Mouse (Mus musculus) stomach, embryonic 15.5 days (tissue): ENCODE data around the gene Slc25a42. TPM values are rescaled to one million over a fixed set of nuclear protein-coding genes. Genes with fewer than 3 reads are reported as not detected.

Experiments used
- ATAC-seq: fragments of 200-750 bp; cut with Nextera tagmentation; 2 replicates; pipeline ENCODE4 v1.8.0; 2017; ENCODE audit warnings: low read depth, moderate number of reproducible peaks, moderate TSS enrichment; ENCODE audit not compliant: insufficient read depth, low FRiP score
- H3K27ac ChIP-seq: fragments of 300-500 bp; sonication (generic); 2 replicates; pipeline ENCODE4 v1.5.1; 2015; ENCODE audit warnings: mild to moderate bottlenecking, inconsistent platforms
- H3K27me3 ChIP-seq: fragments of 300-500 bp; sonication (generic); replicated peaks from 2 replicates; pipeline ENCODE4 v1.6.1; 2015; ENCODE audit warnings: inconsistent platforms
- H3K36me3 ChIP-seq: fragments of 300-500 bp; sonication (generic); 2 replicates; pipeline ENCODE4 v1.6.1; 2015; ENCODE audit warnings: inconsistent platforms
- H3K4me1 ChIP-seq: fragments of 300-500 bp; sonication (generic); 2 replicates; pipeline ENCODE4 v1.6.1; 2015; ENCODE audit warnings: inconsistent platforms
- H3K4me2 ChIP-seq: fragments of 300-500 bp; sonication (generic); 2 replicates; pipeline ENCODE4 v1.6.1; 2015; ENCODE audit warnings: mild to moderate bottlenecking, inconsistent platforms
- H3K4me3 ChIP-seq: fragments of 300-500 bp; sonication (generic); replicated peaks from 2 replicates; pipeline ENCODE4 v1.5.1; 2015; ENCODE audit warnings: inconsistent platforms
- H3K9ac ChIP-seq: fragments of 300-500 bp; sonication (generic); 2 replicates; pipeline ENCODE4 v1.6.1; 2015; ENCODE audit warnings: inconsistent platforms
- H3K9me3 ChIP-seq: fragments of 300-500 bp; sonication (generic); 2 replicates; pipeline ENCODE4 v1.6.1; 2016; ENCODE audit warnings: inconsistent platforms
- WGBS: fragments of 180-500 bp; shearing (Covaris S2); methylation state at CpG from one replicate; pipeline ENCODE4 v1.1.7; 2015; 5-methylcytosine and 5-hydroxymethylcytosine counted together
- polyA plus RNA-seq: library from polyadenylated mRNA; unstranded; fragments of >200 nt; fragmentation: Nextera tagmentation; extraction: Ambion mirVana; gene quantifications from 2 replicates; pipeline ENCODE4 v1.2.1, GENCODE M21; 2015

The Slc25a42 gene
- polyA plus RNA-seq: 4.7 and 6.4 TPM in 2 replicates

GRCm38 (mm10) chr8:70212112-70213055 lies at the start of gene Slc25a42:
Gene Slc25a42, minus strand, starts transcription at chr8:70212305.
- Histone ChIP-seq H3K36me3 (no peaks in the 10 kb centered on the region), H3K9ac (peak within 1 kb of the TSS; percentile 47; the same call in 1 of the 2 replicates), H3K4me2 (peak within 1 kb of the TSS; percentile 99), H3K9me3 (no peaks in the 10 kb centered on the region), H3K4me1 (peaks cover 6% of the 10 kb centered on the region; the same call in 1 of the 2 replicates), H3K27me3 (no peaks in the 10 kb centered on the region), H3K27ac (peak within 1 kb of the TSS; percentile 60), H3K4me3 (peak within 1 kb of the TSS; percentile 71)
- WGBS: under 1% methylated on average over 63 of the region's 66 CpGs
- peak; percentile 97 for ATAC-seq

GRCm38 (mm10) chr8:70259043-70259442 lies 46.9 kb upstream of the Slc25a42 start:
- Histone ChIP-seq H3K4me3 (no peak overlapping the region), H3K4me2 (no peak overlapping the region), H3K9ac (no peak overlapping the region), H3K4me1 (no peaks in the 10 kb centered on the region), H3K27ac (no peak overlapping the region), H3K36me3 (peaks cover 78% of the 10 kb centered on the region), H3K9me3 (no peaks in the 10 kb centered on the region), H3K27me3 (no peaks in the 10 kb centered on the region)
- ATAC-seq: 0 out of 2 replicates have a peak, but pooled peaks have one; percentile 15
- 79% methylated on average over 2 of the region's 2 CpGs for WGBS

- Histone ChIP-seq H3K27me3 (no peaks in the 10 kb centered on the region), H3K27ac (no peak overlapping the region), H3K4me1 (no peaks in the 10 kb centered on the region), H3K9ac (no peak overlapping the region), H3K4me3 (no peak overlapping the region), H3K9me3 (no peaks in the 10 kb centered on the region), H3K4me2 (no peak overlapping the region), H3K36me3 (peaks cover 78% of the 10 kb centered on the region)
- no peak for ATAC-seq
- 90% methylated on average over 5 of the region's 5 CpGs for whole genome bisulfite sequencing
These were observed 46.5 kb upstream of the Slc25a42 start for GRCm38 (mm10) chr8:70258600-70258999.

GRCm38 (mm10) chr8:70257456-70257855 lies 45.4 kb upstream of the Slc25a42 start:
- Histone ChIP-seq H3K4me1 (no peaks in the 10 kb centered on the region), H3K36me3 (peaks cover 78% of the 10 kb centered on the region), H3K4me3 (no peak overlapping the region), H3K9me3 (no peaks in the 10 kb centered on the region), H3K27me3 (no peaks in the 10 kb centered on the region), H3K4me2 (no peak overlapping the region), H3K27ac (no peak overlapping the region), H3K9ac (no peak overlapping the region)
- no peak for ATAC-seq
- 80% methylated on average over 3 of the region's 3 CpGs for WGBS

- Histone ChIP-seq H3K27ac (no peak overlapping the region), H3K9me3 (no peaks in the 10 kb centered on the region), H3K4me3 (no peak overlapping the region), H3K4me1 (no peaks in the 10 kb centered on the region), H3K4me2 (no peak overlapping the region), H3K36me3 (peaks cover 76% of the 10 kb centered on the region), H3K9ac (no peak overlapping the region), H3K27me3 (no peaks in the 10 kb centered on the region)
- 76% methylated on average over 1 of the region's 1 CpGs for WGBS
- no peak for ATAC-seq
These were observed 42.5 kb upstream of the Slc25a42 start for GRCm38 (mm10) chr8:70254628-70255027.

GRCm38 (mm10) chr8:70247841-70248240 lies 35.7 kb upstream of the Slc25a42 start:
- Histone ChIP-seq H3K9ac (no peak overlapping the region), H3K27me3 (no peaks in the 10 kb centered on the region), H3K4me3 (no peak overlapping the region), H3K4me1 (no peaks in the 10 kb centered on the region), H3K9me3 (no peaks in the 10 kb centered on the region), H3K4me2 (no peak overlapping the region), H3K36me3 (peaks cover 65% of the 10 kb centered on the region), H3K27ac (no peak overlapping the region)
- WGBS: 91% methylated on average over 3 of the region's 3 CpGs
- no peak for ATAC-seq

- Histone ChIP-seq H3K4me3 (no peak overlapping the region), H3K27ac (no peak overlapping the region), H3K4me1 (no peaks in the 10 kb centered on the region), H3K9me3 (no peaks in the 10 kb centered on the region), H3K4me2 (no peak overlapping the region), H3K36me3 (peaks cover 63% of the 10 kb centered on the region), H3K27me3 (no peaks in the 10 kb centered on the region), H3K9ac (no peak overlapping the region)
- 89% methylated on average over 6 of the region's 6 CpGs for WGBS
- ATAC-seq: no peak
These were observed 34.5 kb upstream of the Slc25a42 start for GRCm38 (mm10) chr8:70246622-70247021.

GRCm38 (mm10) chr8:70240642-70241041 lies 28.5 kb upstream of the Slc25a42 start:
- Histone ChIP-seq H3K4me2 (no peak overlapping the region), H3K4me3 (no peak overlapping the region), H3K9ac (no peak overlapping the region), H3K36me3 (peaks cover 52% of the 10 kb centered on the region), H3K27me3 (no peaks in the 10 kb centered on the region), H3K4me1 (peaks cover 9% of the 10 kb centered on the region), H3K9me3 (no peaks in the 10 kb centered on the region), H3K27ac (no peak overlapping the region)
- ATAC-seq: no peak
- 90% methylated on average over 5 of the region's 5 CpGs for WGBS

- Histone ChIP-seq H3K4me1 (peaks cover 21% of the 10 kb centered on the region), H3K9ac (no peak overlapping the region), H3K9me3 (no peaks in the 10 kb centered on the region), H3K4me2 (no peak overlapping the region), H3K27ac (no peak overlapping the region), H3K27me3 (no peaks in the 10 kb centered on the region), H3K36me3 (peaks cover 37% of the 10 kb centered on the region), H3K4me3 (no peak overlapping the region)
- WGBS: 89% methylated on average over 2 of the region's 2 CpGs
- ATAC-seq: no peak
These were observed 25.7 kb upstream of the Slc25a42 start for GRCm38 (mm10) chr8:70237842-70238241.

- no peaks in the 10 kb centered on the region for H3K27me3 ChIP-seq
- H3K9ac ChIP-seq: peak overlapping the region; percentile 67
- peak overlapping the region; percentile 76 for H3K4me3 ChIP-seq
- peaks cover 13% of the 10 kb centered on the region for H3K36me3 ChIP-seq
- no peaks in the 10 kb centered on the region for H3K9me3 ChIP-seq
- no peak for ATAC-seq
- H3K4me2 ChIP-seq: peak overlapping the region; percentile 63
- H3K4me1 ChIP-seq: peaks cover 21% of the 10 kb centered on the region
- peak overlapping the region; percentile 87 for H3K27ac ChIP-seq
- WGBS: 0% methylated on average over 15 of the region's 15 CpGs
These were observed 22.6 kb upstream of the Slc25a42 start for GRCm38 (mm10) chr8:70234781-70235128.

- peak within 1 kb of the TSS; percentile 76 for H3K4me3 ChIP-seq
- H3K4me2 ChIP-seq: peak within 1 kb of the TSS; percentile 94
- no peaks in the 10 kb centered on the region for H3K27me3 ChIP-seq
- peak within 1 kb of the TSS; percentile 69 for H3K9ac ChIP-seq
- H3K27ac ChIP-seq: peak within 1 kb of the TSS; percentile 96
- H3K36me3 ChIP-seq: peaks cover 12% of the 10 kb centered on the region
- peaks cover 21% of the 10 kb centered on the region for H3K4me1 ChIP-seq
- no peaks in the 10 kb centered on the region for H3K9me3 ChIP-seq
- peak; percentile 97 for ATAC-seq
- under 1% methylated on average over 67 of the region's 67 CpGs for WGBS
These were observed 22.1 kb upstream of the Slc25a42 start, which contains the start of the genes Sugp2 and Armc6 for GRCm38 (mm10) chr8:70234080-70234780. Gene Sugp2, plus strand, starts transcription at chr8:70234226. Gene Armc6, minus strand, starts transcription at chr8:70234466.

- Histone ChIP-seq H3K36me3 (peaks cover 10% of the 10 kb centered on the region), H3K27me3 (no peaks in the 10 kb centered on the region), H3K4me2 (peak overlapping the region; percentile 94), H3K4me3 (peak overlapping the region; percentile 76), H3K9ac (peak overlapping the region; percentile 69; the same call in 1 of the 2 replicates), H3K4me1 (peaks cover 21% of the 10 kb centered on the region), H3K27ac (peak overlapping the region; percentile 96; the same call in 1 of the 2 replicates), H3K9me3 (no peaks in the 10 kb centered on the region)
- ATAC-seq: no peak
- 6% methylated on average over 13 of the region's 13 CpGs for WGBS
These were observed 21.5 kb upstream of the Slc25a42 start for GRCm38 (mm10) chr8:70233606-70234005.
